Mouse (Mus musculus): Measurements from ENCODE around the gene Pde9a.

Gene Pde9a

DNA sequence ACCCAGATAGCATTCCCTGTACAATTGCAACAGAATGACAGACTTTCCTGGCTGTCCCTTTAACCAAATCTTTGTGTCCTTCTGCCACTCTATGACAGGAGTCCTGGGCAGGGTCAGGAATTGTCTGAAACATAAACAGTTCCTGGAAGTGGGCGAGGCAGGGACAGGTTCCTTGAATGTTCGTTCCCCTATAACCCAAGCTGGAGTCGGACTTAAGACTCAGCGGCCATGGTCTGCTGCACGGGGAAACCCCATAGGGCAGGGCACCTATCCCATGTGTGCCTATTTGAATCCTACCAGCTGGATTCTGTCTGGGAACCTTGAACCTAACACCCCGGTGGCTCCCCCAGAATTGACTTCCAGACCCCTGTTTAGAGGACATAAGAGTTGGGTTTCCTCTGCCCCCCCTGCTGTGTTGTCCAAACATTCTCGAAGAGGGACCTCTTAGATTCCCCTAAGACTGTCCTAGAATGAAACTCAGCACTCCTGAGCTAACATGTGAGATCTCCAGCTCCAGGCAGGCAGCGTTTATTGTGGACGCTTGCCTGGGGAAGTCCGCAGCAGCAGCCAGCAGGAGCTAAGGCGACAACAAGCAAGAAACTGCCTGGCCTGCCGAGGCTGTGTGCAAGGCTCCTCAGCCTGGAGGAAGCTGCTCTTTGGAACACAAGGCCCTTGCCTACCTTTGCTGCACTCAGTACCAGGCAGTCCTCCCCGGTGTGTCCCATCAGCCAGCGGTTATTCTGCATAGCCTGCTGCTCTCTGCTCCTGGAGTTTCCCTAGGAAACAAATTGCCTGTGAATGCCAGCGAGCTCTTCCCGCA lies 48.2 kb downstream of the Pde9a start:
- no peak for DNase-seq (ENCODE audit: low read depth)

GRCm38 (mm10) chr17:31434825-31435325 lies 48.9 kb downstream of the Pde9a start:
- no peak for DNase-seq (ENCODE audit: low read depth)

DNA sequence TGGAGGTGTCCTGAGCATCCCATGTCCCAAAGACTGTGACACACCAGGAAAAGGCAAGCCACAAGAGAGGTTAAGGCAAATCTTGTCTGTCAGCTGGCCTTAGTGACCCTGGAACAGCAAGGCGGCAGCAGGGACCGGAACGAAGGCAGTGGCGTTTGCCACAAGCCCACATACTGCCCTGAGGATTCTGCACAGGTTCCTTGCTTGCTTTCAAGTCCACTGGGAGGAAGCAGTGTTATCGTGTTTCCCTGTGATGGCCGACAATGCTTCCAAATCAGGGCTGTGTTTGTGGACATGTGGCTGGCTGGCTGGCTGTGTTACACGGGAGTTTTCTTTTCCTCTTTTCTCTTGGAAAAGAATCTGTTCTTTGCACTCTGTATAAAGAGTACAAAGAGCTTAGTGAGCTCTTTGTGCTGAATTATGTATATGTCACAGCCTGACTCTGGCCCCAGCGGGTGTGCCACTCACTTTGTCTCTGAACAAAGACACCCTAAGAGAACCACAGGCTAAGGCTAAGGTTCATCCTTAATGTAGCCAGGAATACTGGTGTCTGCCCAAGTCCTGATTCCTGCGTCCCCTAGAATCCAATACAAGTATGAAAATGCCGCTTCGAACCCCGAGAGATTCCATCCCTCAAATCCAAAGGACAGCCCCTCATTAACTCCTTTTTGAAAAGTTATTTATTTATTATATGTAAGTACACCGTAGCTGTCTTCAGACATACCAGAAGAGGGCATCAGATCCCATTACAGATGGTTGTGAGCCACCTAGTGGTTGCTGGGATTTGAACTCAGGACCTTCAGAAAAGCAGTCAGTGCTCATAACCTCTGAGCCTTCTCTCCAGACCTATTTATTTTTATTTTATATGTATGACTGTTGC lies 50.2 kb downstream of the Pde9a start:
- no peak for DNase-seq (ENCODE audit: low read depth)

- peak; percentile 88 for DNase-seq (ENCODE audit: low read depth)
Measured at GRCm38 (mm10) chr17:31436814-31437406, 50.9 kb downstream of the Pde9a start.

GRCm38 (mm10) chr17:31437482-31437881 lies 51.5 kb downstream of the Pde9a start:
- DNase-seq (ENCODE audit: low read depth) = peak; percentile 34

DNA sequence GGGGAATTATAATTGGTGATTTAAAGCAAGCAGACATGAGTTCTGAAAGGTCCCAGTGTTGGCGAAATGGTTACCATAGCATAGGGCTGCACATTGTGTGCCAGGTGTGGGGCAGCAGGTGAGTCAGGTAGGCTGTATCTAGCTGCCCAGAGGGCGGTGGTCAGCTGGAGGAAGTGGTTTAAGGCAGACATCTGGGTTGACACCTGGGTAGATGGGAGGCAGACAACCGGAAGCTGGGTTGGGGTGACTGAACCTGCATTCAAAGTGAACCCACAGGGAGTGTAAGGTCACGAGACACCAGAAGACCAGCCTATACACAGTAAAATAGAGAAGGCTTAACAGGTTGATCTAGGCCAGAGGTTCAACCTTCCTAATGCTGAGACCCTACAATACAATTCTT lies 54.0 kb downstream of the Pde9a start:
- DNase-seq (ENCODE audit: low read depth) = no peak

DNA sequence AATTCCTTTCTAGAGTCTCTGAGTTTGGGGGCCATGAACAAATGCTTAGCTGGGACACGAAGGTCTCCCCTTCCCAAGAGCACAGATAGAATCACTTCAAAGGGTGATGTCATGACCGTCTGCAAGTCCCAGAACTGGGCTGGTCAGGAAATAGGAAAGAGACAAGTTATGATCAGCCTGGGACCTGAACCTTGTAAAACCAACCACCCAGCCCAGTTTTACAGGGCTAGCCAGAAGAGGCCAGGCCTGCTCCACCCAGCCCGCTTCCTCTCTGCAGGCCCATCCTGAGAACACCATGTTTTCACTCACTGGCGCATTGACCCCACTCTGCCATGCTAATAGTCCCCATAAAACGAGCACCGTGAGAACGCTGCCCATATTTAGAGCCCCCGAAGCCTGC lies 56.5 kb downstream of the Pde9a start:
- no peak for DNase-seq (ENCODE audit: low read depth)

DNA sequence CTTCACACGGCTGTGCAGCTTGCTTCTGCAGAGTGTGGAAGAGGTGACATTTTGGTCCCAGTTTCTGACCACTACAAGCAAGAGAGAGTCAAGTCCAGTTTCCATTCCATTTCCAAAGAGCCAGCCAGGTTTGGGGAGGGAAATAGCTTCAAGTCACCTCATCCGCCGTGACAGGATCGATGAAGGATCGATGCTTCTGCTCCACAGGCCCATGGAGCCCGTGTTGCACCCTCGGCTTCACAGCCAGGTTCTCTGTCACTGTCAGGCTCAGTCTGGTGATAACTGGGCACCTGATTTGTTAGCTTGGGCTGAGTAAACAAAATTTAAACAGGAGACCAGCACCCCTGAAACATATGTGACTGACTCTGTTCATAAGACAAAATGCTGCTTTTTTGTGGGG lies 58.2 kb downstream of the Pde9a start:
- no peak for DNase-seq (ENCODE audit: low read depth)

DNA sequence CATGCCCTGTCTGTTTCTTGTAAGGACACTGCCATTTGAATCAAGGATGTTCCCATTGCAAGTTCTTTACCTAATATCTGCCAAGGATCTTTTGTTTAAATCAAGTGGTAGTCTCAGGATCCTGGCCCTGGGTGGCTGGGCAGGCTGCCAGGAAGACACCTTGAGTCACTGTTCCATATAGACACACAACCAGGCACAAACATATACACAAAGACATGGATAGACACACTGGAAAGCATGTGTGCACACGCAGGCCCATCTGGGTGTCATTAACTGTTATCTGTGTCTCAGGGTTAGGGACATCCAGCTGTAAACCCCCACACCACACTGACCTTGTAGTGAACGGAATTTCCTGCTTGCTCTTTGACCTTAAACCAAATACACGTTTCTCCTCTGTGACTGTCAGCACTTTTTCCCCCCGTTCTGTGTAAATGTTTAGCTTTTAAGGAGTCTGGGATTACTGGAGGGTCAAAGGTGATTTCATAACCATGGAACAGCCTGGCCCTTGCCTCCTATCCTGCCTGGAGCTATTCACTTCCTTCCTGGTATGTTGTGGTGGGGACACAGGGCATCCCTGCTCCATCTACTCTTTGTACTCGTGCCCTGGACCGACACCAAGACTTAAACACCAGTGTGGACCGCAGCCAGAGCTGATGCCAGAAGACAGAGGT lies 59.2 kb downstream of the Pde9a start:
- no peak for DNase-seq (ENCODE audit: low read depth)

DNA sequence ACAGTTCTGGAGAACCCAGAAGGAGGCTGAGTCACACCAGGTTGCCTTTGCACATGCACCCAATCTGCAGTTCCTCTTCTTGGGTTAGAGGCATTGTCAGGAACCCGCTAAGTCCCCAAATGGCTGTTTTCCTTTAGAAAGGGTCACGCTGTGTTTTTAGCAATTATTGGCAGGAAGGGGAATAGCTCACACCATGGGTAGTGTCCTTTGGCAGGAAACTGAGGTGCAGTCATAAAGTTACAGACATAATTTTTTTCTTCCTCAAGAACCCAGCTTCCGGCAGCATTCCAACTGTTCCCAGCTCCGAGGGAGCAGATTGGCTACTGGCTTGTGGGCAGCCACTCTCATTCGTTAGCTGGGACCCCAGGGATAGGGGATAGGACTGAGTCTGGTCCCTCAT lies 61.8 kb downstream of the Pde9a start:
- DNase-seq (ENCODE audit: low read depth) = peak; percentile 21

DNA sequence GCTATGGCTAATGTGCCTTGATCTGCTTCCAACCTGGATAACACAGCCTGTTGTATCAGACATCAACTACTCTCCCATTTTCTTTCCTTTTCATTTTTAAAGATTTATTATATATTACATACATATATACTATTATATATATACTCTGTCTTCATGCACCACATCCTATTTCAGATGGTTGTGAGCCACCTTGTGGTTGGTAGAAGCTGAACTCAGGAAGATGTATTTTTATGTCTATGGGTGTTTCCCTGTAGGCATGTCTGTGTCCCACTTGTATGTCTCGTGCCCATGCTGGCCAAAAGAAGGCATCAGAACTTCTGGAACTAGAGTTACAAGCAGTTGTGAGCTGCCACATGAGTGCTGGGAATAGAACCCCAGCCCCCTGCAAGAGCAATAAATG lies 62.5 kb downstream of the Pde9a start:
- peak; percentile 49 for DNase-seq (ENCODE audit: low read depth)

DNA sequence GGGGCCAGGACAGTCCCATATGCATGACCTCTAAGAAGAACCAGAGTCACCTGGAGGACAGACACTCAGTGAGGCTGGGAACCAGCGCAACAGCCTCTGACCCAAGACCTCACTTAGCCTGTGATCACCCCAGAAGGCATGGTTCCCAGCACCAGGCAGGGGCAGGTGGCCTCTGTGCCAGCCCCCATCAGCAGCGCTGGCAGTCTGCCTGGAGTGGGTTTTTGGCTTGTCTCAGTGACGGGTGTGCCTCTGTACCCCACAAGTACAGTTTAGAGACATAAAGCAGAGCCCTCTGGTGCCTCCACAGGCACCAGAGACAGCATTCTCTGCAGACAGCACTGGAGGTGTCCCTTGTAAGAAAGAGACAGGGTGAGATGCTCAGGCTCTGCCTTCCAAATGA lies 64.2 kb downstream of the Pde9a start:
- DNase-seq (ENCODE audit: low read depth) = no peak

DNA sequence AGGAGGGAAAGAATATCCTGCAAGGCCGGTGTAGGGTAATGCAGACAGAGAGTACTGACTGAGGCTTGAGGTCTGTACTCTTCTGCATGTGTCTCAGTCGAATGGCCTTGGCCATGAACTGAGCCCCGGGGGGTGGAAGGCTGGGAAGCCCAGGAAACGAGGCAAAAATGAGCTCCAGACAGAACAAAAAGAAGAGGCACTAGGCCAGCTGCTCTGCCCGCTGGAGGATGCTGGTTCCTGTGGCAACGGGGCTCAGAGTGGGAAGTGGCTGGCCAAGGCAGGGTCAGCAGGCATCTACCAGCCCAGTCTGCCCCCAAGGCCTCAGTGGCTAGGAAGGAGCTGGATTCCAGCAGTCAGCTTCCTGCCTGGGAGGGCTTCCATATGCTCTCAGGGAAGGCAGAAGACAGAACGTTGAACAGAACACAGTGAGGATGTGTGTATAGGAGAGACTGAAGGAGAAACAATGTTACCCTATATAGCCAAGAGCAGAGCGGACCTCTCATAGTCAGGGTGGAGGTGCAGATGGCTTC lies 65.2 kb downstream of the Pde9a start:
- no peak for DNase-seq (ENCODE audit: low read depth)

- no peak for DNase-seq (ENCODE audit: low read depth)
Measured at GRCm38 (mm10) chr17:31452816-31453215, 66.8 kb downstream of the Pde9a start.

DNA sequence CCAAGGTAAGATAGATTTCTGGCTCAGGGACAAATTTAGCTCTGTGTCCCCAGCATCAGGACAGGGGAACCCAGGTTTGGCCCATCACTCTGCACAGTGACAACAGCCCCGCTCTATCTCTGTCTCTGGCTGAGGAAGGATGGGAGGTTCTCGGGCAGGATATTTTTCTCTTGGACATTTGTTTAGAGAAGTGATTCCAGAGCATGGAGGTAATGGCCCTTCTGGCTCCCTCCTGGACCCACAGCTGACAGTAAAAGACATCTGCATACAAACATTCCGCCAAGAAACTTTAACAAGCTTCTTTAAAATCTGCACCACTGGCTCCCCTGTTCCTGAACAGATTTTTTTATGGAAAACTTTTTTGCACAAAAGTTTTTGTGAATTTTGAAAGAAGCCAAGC lies 67.5 kb downstream of the Pde9a start:
- no peak for DNase-seq (ENCODE audit: low read depth)

- DNase-seq (ENCODE audit: low read depth) = no peak
Measured at GRCm38 (mm10) chr17:31454056-31454455, 68.0 kb downstream of the Pde9a start.

DNA sequence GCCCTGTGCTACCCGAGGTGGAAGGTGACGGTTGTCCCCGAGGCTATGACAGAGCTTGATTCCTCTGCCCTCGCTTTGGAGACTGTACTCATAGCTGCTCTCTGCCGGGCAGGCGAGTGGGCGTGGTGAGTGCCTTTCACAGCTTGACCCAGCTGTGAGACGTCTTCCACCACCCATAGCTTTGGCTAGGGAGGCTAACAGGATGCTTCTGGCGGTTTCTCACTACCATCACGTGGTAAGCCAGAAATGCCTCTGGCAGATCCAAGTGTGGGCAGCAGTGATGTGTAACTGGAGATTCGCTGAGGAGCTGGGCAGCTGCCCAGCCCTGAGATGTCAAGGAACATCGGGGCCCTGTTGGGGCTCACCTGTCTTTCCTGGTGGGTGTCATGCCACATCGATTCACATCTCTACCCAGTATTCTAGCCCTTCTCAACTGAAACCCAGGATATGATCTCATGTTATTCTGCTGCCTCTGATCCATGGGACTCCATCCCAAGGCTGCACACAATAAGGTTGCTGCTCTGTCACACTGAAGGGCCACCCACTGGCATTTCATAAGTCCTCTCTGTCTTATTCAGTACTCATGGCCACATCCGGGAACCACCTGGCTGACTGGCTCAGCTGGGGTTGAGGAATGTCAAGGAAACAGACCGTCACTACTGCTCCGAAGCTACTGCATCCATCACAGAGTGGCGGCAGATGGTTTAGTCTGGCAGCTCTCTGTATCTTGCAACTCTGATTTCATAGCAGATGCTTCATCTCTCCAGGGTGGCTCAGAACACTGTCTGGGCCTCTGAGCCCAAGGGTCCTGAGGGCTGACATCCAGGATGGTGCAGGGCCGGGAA lies 70.9 kb downstream of the Pde9a start:
- DNase-seq (ENCODE audit: low read depth) = peak; percentile 53

GRCm38 (mm10) chr17:31460416-31460815 lies 74.4 kb downstream of the Pde9a start:
- no peak for DNase-seq (ENCODE audit: low read depth)

- DNase-seq (ENCODE audit: low read depth) = no peak
Measured at GRCm38 (mm10) chr17:31462506-31462905, 76.5 kb downstream of the Pde9a start.

DNA sequence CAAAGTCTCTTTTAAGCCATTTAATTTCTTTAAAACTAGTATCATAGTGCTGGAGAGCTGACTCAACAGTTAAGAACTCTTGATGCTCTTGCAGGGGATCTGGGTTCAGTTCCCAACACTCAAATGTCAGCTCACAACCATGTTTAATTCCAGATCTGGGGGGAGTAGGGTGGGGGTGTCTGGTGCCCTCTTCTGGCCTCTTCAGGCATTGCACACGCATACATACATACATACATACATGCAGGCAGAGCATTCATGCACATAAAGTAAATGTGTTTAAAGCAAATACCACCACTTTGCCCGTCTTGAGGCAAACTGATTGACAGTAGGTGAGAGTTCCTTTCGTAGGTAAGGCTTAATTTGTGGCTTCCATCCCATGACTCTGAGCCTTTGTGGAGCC lies 80.8 kb downstream of the Pde9a start:
- peak; percentile 39 for DNase-seq (ENCODE audit: low read depth)

GRCm38 (mm10) chr17:31468496-31468895 lies 82.5 kb downstream of the Pde9a start:
- DNase-seq (ENCODE audit: low read depth) = no peak
